Mouse (Mus musculus): Measurements from ENCODE around the gene Serpina1e.

The Serpina1e gene

DNA sequence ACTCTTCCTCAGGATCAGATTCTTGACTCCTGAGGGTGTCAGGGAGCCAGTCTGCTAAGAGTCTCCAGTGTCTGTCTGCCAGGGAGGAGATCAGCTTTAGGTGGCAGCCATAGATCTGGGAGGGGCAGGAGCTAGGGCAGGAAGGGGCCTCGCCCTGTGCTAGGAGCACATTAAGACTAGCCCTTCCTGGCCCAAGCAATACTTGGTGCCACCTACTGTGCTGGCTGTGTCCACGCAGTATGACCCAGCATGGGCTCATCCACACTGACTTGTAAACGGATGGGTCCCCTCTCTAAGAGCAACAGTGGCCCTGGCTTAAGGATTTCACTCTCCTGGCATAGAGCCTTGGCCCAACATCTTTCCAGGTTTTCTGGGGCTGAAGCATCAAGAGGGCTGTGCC, at the start of gene Serpina1e:
Gene Serpina1e (minus strand): TSS at position 178 of the 400 bp plus-strand sequence.
- DNase-seq (ENCODE audit: low spot score) = no peak

DNA sequence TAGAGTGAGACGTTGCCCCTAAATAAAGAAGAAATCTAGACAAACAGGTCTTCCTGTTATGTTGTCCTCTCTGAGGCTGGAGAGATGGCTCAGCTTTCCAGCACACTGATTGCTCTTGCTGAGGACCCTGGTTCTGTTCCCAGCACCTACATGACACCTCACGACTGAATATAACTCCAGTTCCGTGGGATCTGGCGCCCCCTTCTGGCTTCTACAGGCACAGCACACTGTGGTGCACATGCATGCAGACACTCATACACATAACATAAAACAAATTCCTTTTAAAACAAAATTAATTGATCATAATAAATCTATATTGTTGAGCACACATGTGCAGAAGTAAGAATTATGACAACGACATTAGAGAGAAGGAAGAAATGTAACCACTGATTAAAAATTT, 45.9 kb upstream of the Serpina1e start:
- no peak for DNase-seq (ENCODE audit: low spot score)

DNA sequence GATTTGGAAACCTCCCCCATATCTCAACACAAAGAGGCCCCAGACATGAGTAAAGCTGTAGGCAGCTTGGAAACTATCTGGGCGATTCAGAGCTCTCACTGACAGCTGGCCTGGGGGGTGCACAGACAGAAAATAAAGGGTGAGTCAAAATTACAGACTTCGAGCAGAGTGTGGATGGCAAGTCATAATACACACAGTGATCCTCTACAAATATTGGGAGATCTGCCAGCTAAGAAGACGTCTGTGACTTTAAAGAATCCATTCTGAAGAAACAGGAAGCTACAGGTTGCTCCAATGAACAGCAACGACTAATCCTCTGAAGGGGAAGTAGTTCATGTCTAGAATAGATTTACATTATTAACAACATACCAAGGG, 44.5 kb upstream of the Serpina1e start:
- DNase-seq (ENCODE audit: low spot score) = peak; percentile 17

DNA sequence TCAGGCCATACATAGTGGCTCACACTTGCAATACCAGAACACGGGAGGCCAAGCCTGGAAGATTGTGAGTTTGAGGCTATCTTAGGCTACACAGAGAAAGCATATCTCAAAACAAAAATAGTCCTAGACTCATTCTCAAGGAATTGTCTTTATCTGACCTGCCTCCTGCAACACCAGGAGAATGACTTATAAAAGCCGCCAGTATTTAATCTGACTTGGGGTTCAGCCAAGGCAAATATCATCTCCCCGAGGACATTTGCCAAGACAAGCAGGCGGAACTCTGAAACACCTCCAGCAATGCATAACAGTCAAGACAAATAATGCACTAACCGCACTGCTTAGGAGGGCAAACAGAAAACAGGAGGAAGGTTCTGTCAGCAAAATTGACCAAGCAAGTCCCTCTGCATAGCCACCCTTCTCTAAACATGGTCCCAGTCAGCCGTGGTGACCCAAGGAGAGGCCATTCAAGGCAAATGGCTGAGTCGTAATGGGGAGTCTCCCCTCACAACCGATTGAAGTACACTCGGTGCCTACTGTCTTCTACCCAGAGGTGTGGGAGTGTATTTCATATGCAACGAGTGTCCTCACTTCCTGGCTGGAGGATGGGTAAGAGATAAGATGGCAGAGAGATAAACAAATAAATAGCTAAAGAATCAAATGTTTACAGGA, 43.9 kb upstream of the Serpina1e start:
- DNase-seq (ENCODE audit: low spot score) = peak; percentile 76

DNA sequence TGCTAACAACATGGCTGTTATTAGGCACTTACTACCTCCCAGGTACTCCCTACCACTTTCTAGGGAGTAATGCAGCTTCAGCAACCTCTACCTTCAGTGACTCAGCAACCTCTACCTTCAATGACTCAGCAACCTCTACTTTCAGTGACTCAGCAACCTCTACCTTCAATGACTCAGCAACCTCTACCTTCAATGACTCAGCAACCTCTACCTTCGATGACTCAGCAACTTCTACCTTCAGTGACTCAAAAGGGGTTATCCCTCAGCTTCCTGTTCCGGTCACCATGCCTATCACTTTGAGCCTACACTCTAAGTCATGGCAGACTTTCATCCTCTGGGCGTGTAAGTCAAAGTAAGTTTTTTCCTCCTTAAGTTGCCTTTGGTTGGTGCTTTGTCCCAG, 41.8 kb upstream of the Serpina1e start:
- DNase-seq (ENCODE audit: low spot score) = no peak

DNA sequence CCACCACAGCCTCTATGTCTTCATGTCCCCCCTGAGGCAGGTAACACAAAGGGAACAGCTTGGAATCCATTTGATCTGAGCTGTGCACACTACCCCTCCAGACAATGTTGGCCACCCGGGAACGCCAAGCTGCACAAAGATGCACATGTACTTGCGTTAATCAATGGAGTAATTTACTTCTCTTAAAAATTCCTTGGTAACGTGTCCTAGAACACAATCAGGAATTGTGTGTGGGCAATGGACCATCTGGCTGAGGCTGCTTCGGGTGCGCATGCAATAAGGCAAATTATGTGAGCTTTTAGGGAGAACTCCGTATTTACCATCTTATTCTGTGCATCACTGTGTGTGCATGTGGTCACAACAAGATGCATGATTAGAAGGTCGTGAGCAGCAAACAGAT, 40.8 kb upstream of the Serpina1e start:
- DNase-seq (ENCODE audit: low spot score) = no peak

DNA sequence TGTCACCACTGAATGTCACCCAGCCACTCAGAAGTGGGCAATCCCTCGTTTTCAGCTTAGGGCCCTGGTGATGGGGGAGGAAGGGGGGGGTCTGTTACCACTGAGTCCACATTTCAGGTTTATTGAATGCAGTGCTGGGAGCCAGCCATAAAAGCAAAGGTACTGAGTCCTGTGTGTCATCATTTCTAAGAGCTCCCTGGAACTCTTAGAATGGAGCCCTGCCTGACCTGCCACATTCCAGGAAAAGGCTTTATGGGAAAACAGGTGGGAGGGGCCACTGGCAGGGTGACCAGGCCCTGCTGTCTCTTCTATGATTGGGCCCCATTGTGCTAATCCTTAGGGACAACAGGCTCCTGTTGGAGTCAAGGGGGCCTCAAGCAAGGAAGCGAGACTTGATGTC, 37.7 kb upstream of the Serpina1e start:
- DNase-seq (ENCODE audit: low spot score) = no peak

DNA sequence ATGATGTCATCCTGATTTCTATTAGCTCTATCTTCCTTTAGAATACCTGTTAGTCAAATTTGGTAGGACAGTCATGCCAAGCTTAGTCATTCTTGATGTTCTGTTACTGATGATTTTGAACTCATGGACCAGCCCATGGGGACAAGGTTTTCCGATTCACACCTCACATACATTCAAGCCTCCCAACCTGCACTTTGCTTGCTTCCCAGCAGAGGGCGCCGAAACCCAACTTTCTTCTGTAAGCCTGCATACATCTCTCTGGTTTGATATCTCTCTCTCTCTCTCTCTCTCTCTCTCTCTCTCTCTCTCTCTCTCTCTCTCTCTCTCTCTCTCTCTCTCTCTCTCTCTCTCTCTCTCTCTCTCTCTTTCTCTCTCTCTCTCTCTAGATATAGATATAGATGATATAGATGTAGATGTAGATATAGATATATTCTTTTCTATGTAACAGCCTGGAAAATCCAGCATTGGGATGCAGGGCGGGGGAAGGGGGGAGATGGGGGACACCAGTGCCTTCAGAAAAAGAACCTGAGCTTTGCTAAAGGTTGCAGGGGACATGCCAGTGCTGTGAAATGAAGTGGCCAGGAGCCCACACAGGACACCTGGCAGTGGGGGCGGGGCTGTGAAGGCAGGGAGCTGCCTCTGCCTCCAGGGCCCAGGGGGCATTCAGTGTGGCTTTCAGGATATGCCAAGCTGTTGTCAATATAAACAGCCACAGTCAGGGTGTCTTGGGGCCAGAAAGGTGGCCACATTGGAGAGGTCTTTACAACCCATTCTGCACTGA, 36.7 kb upstream of the Serpina1e start:
- DNase-seq (ENCODE audit: low spot score) = peak; percentile 75

DNA sequence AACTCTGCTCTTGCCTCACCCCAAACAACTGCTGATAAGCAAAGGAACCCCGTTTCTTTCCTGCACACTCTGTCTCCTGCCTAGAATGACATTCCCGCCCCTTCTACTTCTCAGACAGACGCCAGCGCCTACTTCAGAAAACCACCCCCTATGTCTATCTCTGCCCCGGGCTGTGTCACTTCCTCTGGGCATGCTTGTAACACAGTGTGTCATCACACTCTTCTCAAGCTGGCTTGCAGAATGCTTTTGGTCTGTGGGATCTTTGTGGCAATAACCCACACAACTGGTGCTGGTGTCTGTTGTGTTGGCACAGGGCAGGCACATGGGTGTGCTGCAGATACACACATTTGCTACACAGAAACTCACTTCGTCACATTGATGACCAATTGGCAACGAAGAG, 34.2 kb upstream of the Serpina1e start:
- no peak for DNase-seq (ENCODE audit: low spot score)

DNA sequence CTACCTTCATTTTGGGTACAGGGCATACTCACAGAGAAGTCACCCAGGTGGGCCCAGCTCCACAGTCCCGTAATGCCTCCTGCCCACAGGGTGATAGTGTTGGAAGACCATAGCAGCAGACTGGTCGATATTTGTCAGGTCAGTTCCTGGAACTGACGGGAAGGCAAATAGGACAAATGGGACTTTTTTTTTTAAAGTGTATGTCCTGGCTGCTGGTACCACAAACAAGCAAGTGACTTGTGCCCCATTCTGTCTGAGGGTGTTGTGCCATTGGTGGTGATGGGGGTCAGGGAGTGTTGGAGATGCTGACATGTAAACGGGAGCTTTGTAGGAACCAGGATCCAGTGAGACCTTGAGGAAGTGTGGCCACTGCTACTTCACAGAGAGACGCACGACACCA, 31.1 kb upstream of the Serpina1e start, which contains the start of gene Serpina11:
Gene Serpina11 (minus strand): TSS at position 101 of the 400 bp plus-strand sequence.
- DNase-seq (ENCODE audit: low spot score) = no peak

DNA sequence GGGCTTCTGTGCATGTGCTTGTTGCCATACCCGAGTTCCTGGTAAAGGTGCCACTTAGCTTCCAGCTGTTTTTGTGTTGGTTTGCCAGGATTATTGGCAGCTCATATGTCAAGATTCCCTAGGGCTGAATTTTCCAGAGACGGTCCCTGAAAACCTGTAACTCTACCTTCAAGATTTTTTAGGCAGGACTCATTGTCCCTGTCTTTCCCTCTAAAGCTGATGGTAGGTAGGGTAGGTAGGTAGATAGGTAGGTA, 30.7 kb upstream of the Serpina1e start:
- DNase-seq (ENCODE audit: low spot score) = no peak

DNA sequence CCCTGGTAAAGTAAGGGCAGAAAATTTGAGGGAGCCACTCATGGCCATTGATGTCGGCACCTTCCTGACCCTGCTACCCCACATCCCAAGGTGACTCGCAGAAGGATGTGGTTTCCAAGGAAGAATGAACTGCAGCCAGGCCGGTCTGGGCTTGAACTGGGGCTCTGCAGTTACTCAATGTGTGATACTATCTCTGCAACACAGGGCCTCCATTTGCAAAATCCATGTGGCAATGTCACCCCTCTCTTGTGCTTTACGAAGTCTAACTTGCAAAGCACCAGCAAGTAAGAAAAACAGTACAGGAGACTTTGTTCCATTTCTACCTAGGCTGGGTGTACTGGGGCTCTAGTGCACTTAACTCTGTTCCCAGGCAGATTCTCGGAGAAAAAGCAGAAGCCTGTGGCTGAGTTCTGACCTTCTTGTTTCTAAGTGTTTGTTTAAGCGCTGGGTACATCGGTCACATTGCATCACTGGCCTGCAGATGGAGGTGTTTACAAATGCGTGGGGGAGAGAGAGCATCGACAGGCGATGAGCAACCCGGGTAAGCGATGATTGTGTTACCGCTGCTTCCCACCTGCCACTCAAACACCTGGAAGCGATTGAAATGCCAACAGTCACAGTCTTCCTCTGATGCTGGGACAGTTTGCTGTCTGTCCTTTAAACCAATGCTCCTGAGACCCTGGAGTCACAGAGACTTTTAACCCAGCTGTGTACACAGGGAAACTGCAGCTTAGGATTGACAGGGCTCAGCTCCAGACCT, 30.2 kb upstream of the Serpina1e start:
- DNase-seq (ENCODE audit: low spot score) = no peak

DNA sequence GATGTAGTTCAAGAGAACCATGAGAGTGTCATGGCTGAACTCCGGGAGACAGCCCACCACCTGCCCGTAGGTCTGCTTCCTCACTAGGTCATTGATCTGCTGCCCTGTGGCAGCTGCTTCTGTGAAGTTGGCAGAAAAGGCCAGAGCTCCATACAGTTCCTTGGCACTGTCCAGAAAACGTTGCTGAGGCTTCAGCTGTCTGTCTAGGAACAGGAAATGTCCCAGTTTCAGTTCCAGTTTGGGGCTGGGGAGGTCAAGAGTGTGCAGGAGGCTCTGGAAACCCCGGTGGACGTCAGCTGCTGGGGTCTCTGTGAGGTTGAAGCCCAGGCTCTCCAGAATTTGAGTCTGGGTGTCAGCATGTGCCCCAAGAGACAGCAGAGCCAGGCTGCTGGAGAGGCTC, 27.1 kb upstream of the Serpina1e start:
- no peak for DNase-seq (ENCODE audit: low spot score)

DNA sequence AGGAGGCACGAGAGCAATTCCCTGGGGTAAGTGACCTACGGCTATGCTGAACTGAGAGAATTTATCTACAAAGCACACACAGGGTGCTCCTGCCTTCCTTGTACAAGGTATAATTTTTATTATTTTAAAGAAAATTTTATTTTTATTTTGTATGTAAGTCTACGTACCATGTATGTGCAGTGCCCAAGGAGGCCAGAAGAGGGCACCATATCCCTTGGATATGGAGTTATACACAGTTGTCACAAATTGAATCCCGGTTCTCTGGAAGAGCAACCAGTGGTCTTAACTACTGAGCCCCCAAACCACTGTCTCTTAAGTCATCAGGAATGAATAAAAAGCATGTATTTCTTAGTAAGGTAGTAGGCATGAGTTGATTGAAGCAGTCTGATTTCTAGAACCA, 26.2 kb upstream of the Serpina1e start:
- DNase-seq (ENCODE audit: low spot score) = peak; percentile 29

DNA sequence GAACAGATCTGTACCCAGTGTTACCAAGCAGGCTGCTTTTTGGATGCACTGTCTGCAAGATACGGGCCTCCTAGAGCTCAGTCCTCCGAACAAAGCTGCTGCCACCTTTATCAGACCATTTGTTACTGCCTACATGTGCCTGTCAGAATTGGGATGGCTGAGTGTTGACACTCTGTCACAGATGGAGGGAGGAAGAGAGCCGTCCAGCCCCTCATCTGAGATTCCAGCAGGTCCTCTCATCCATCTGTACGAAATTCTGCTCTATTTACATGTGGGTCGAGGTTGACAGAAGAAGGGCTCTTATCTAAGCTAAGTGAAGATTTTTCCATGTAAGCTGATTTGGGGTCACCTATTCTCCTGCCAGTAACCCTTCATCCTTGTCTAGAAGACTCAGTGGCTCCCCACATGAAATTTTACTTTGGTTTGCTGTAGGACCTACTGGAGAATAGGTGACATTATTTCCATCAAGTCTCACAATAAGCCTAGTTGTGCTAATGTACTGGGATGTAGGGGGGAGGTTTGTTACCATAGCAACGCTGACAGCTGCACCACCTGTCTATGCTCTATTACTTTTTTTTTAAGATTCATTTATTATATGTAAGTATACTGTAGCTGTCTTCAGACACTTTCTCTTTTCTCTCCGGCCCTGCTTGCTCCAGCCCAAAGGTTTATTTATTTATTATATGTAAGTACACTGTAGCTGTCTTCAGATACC, 23.0 kb upstream of the Serpina1e start:
- DNase-seq (ENCODE audit: low spot score) = no peak

DNA sequence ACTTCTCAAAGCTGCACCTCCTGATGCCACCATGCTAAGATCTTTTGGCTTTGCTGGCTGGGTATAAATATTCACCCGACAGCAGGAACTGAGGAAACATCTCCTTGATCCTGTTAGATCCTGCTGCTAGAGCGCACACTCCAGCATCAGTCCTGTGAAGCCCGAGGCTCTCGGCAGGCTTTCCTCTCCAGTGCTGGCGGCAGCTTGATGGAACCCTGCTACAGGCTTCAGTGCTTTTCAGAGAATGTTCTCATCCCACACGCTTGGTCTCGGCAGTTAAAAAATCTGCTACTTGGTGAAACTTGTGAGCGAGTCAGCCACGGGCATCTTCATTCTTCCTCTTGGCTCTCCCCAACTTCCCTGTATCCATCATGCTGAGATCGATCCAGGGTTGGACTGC, 19.5 kb upstream of the Serpina1e start:
- DNase-seq (ENCODE audit: low spot score) = no peak

DNA sequence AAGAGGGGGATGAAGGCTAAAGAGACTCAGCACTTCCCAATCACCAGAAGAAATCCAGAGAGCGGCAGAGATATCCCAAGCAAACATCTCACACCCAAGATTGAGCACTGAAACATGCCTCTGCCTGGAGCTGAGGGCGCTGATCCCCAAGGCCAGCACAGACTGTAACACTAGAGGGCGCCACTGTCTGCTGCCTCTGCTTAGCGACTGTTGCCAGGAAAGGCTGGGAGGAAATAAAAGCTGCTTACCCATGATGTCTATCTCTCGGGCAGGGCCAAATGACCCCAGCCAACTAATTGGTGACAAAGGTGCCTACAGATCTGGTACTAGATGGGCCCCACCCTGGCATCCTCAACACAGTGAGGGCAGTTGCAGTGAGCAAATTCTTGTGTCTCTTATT, 19.1 kb upstream of the Serpina1e start:
- no peak for DNase-seq (ENCODE audit: low spot score)

DNA sequence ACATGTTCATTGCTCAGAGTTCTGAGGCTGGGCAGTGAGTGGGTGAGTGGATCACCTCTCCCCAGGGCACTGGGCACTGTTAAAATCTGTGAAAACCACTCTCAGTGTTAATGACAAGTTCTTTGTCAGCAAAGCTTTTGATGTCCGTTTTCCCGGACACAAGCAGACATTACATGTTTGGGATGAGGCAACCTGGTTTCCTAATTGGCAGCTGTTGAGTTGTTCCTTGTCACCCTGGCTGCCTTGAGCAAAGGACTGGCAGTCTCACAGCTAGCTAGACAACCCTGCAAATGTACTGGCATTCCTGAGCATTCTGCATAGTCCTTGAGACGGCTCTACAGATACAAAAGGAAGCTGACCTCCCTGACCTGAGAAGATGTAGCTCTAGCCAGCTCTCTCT, 18.3 kb upstream of the Serpina1e start:
- DNase-seq (ENCODE audit: low spot score) = no peak

DNA sequence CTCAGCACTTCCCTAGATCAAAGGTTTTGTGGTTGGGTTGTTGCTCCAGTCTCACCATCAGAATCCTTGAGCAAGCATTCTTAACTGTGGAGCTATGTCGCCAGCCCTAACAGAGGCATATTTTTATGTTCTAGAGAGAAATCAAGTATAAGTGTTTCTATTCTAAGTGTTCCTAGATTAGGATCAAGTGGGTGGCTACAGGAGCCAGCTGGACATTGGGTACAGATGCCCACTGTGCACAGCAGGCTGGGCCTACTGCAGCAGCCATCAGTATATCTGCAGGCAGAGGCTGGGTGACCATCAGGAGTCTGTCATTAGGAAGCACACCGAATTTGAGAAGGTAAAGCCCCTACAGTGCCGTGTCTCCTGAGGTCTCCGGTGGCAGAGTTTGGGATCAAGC, 12.3 kb upstream of the Serpina1e start:
- DNase-seq (ENCODE audit: low spot score) = no peak

DNA sequence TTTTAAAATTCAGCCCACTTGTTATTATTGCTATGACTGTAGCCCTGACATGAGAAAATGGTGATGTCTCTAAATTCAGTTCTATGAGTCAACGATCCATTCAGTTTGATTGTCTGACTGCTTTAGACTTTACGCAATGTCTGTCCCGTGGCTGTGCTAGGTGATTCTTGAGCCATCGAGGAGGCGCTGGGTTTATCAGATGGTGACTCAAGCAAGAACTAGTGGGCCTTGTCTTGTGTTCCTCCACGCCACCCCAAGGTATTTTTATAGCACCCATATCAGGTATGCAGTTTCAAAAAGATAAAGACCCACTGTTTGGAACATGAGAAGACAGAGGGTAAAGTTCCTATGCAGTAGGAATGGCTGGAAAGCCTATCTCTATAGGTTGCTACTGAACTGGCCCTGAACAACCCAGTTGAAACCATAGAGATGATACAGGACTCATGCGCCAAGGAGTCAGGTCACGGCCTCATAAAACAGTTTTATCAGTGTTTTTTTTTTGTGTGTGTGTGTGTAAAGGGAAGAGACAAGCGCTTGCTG, 10.9 kb upstream of the Serpina1e start:
- peak; percentile 0 for DNase-seq (ENCODE audit: low spot score)

DNA sequence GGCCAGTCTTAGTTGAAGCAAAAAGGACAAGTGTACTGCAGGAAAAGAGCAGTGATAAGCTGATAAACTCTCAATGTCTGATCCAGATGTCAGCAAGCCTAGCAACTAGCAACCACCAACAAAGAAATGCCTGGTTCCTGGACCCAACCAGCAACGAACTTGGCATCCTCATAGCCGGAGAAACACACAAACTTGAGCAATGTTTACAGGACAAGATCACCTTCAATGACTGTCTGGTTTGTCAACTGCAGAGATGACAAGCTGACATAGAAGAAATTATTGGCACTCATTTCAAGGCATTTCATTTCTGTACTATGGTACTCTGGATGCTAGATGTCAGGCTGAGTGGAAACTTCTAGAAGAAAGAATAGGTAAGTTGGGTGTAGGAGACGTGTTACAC, 8.0 kb upstream of the Serpina1e start:
- DNase-seq (ENCODE audit: low spot score) = peak; percentile 1

DNA sequence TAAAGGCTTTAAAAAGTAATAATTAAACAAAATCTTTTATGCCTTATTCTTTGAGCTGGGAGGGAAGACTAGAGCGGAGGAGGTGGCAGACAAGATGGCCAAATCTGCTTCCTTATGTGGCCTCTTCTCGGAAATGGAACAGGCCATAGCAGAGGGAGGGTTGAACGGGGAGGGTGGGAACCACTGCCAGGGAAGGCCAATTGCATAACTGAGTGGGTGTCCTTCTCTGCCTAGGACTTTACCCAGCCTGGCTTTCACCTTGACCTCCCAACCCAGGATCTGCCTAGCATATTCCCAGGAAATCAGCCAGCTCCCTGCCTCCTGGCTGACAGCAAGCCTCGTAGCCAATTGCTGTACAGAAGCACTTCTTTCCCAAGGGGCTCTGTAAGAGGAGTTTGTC, 4.5 kb upstream of the Serpina1e start:
- DNase-seq (ENCODE audit: low spot score) = peak; percentile 2

Measured in adipocyte (in vitro differentiated cells).